Mouse (Mus musculus) megakaryocyte, embryonic 14.5 days (primary cell): ENCODE measurements around the gene Mansc1.

ENCODE experiments used
- FLI1 ChIP-seq: IDR thresholded peaks from 2 replicates; pipeline ENCODE4 v1.6.1; 2012; ENCODE audit warnings: low read length, inconsistent platforms, mixed read lengths
- GATA1 ChIP-seq: IDR thresholded peaks from 3 replicates; pipeline ENCODE4 v1.6.1; 2012; ENCODE audit warnings: mixed read lengths, low read length, inconsistent platforms, borderline replicate concordance

DNA sequence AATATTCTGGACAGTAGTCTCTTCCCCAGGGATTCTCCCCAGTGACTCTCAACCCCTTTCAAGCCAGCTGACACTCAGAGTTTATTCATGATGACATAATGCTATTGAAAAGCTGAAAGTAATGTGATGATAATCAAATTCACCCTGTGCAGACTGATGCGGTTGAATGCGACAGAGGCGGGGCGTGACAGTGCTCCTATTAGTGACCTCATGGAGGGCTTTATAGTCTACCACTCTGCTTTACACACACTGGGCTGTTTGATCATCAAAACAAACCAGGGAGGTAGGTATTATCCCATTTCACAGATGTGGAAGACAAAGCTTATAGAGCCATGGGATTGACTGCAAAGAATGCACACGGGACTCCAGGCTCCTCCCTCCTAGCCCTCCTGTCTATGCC is 50.2 kb downstream of the Mansc1 start:
- TF ChIP-seq GATA1 (no peak), FLI1 (no peak)
